Mouse (Mus musculus): ENCODE results near the gene Doc2a.

DNA sequence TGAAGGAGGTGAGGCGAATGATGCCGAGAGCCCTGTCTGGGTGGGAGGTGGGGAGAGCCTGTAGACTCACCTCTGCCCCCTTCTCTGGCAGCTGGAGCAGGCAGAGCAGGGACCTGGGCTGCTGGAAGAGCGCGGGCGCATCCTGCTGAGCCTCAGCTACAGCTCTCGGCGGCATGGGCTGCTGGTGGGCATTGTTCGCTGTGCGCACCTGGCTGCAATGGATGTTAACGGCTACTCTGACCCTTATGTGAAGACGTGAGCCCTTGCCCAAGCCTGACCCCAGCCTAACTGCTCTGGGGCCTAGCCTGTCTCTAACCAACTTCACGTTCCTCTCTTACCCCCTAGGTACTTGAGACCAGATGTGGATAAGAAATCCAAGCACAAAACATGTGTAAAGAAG, 4.0 kb downstream of the Doc2a start:
- no peak for TF ChIP-seq CTCF (IDR thresholded peaks at IDR 0.05; ENCODE audit: insufficient read depth, low read depth, low read length)
- TF ChIP-seq POLR2A (IDR thresholded peaks at IDR 0.05; ENCODE audit: insufficient read depth, low read depth, low read length): no peak
